In genomic region chr6:35338640-35339039, GRCm38 (mm10) we compare ENCODE assay signal across 24 mouse cellular contexts. TPM values are rescaled to one million over a fixed set of nuclear protein-coding genes. Genes with fewer than 3 reads are reported as not detected.
DNase-seq lines count a peak whose midpoint lies in the region; ATAC-seq and TF ChIP-seq lines count a peak whose summit lies in the region.
"Had no signal": no experiment of that assay in that cellular context is flagged by ENCODE, and none has a peak within 500 bp of the region (broad histone marks: within the 10 kb centered on the region; RNA-seq: fewer than 3 reads in every experiment).

No protein-coding gene starts in this region.

- H3K27ac ChIP-seq in heart, embryonic 12.5 days (ENCODE audit: poor library complexity, severe bottlenecking): no peak overlapping the region
- H3K27ac ChIP-seq in heart, embryonic 10.5 days: no peak overlapping the region
- H3K27ac ChIP-seq in midbrain, embryonic 13.5 days: peak overlapping the region; percentile 44; the same call in 1 of the 2 replicates
- no peak overlapping the region for H3K27ac ChIP-seq in midbrain, embryonic 15.5 days
- H3K27ac ChIP-seq in gastrocnemius, adult 2 months: no peak overlapping the region
- H3K27ac ChIP-seq in cerebellum, adult 2 months (ENCODE audit: insufficient read depth, low read length): no peak overlapping the region
- H3K27ac ChIP-seq: heart, adult 2 months; hindbrain, embryonic 15.5 days; left cerebral cortex, adult 2 months; limb, embryonic 12.5 days; liver, embryonic 12.5 days had no signal

- ATAC-seq in heart, embryonic 12.5 days (ENCODE audit: insufficient number of reproducible peaks, low FRiP score): 0 out of 2 replicates have a peak, but pooled peaks have one; percentile 4
- no peak for ATAC-seq in midbrain, embryonic 13.5 days
- ATAC-seq in midbrain, embryonic 15.5 days (replicated peaks): no peak
- 0 out of 2 replicates have a peak, but pooled peaks have one; percentile 32 for ATAC-seq in common myeloid progenitor, adult 5-6 weeks (replicated peaks; ENCODE audit: low read depth, poor library complexity, severe bottlenecking)
- ATAC-seq: intestine, embryonic 16.5 days; liver, embryonic 12.5 days had no signal

- no peak for TF ChIP-seq CTCF in gastrocnemius, adult 2 months (IDR thresholded peaks at IDR 0.05)
- no peak for TF ChIP-seq CTCF in cerebellum, adult 2 months (IDR thresholded peaks at IDR 0.05; ENCODE audit: borderline replicate concordance, insufficient read depth, low read depth, low read length)

- 28% methylated on average over 3 of the region's 3 CpGs for WGBS in heart, embryonic 12.5 days
- WGBS in heart, embryonic 10.5 days: 15% methylated on average over 3 of the region's 3 CpGs
- 9% methylated on average over 3 of the region's 3 CpGs for WGBS in midbrain, embryonic 13.5 days
- 14% methylated on average over 3 of the region's 3 CpGs for WGBS in midbrain, embryonic 15.5 days
- 30% methylated on average over 3 of the region's 3 CpGs for WGBS in cerebellum, adult 2 months

- H3K27me3 ChIP-seq in heart, embryonic 12.5 days (replicated peaks): no peaks in the 10 kb centered on the region
- H3K27me3 ChIP-seq in heart, embryonic 10.5 days (ENCODE audit: insufficient read depth, poor library complexity, severe bottlenecking): no peaks in the 10 kb centered on the region
- H3K27me3 ChIP-seq in midbrain, embryonic 13.5 days: no peaks in the 10 kb centered on the region
- no peaks in the 10 kb centered on the region for H3K27me3 ChIP-seq in midbrain, embryonic 15.5 days (replicated peaks)
- H3K27me3 ChIP-seq in cerebellum, adult 2 months (ENCODE audit: control insufficient read depth, insufficient read depth, low read length): no peaks in the 10 kb centered on the region
- H3K27me3 ChIP-seq: CH12.LX; hindbrain, embryonic 15.5 days; limb, embryonic 12.5 days; liver, embryonic 12.5 days had no signal

- no peak overlapping the region for H3K9ac ChIP-seq in heart, embryonic 12.5 days
- no peak overlapping the region for H3K9ac ChIP-seq in midbrain, embryonic 13.5 days (replicated peaks)
- no peak overlapping the region for H3K9ac ChIP-seq in midbrain, embryonic 15.5 days
- H3K9ac ChIP-seq: hindbrain, embryonic 15.5 days; limb, embryonic 12.5 days; liver, embryonic 12.5 days had no signal

- DNase-seq in heart, embryonic 10.5 days (ENCODE audit: low spot score): no peak
- DNase-seq in gastrocnemius, adult 2 months: no peak
- no peak for DNase-seq in cerebellum, adult 2 months
- DNase-seq: cerebellum, adult 9-10 months; gastrocnemius, postnatal 14 days; heart, adult 2 months; kidney, postnatal 4 days; layer of hippocampus, adult 9-11 months; lung, adult 2 months; thymus, postnatal 36 days had no signal

- no peak overlapping the region for H3K4me3 ChIP-seq in heart, embryonic 12.5 days
- no peak overlapping the region for H3K4me3 ChIP-seq in heart, embryonic 10.5 days
- no peak overlapping the region for H3K4me3 ChIP-seq in midbrain, embryonic 13.5 days (replicated peaks)
- no peak overlapping the region for H3K4me3 ChIP-seq in midbrain, embryonic 15.5 days
- no peak overlapping the region for H3K4me3 ChIP-seq in gastrocnemius, adult 2 months
- H3K4me3 ChIP-seq in cerebellum, adult 2 months (replicated peaks; ENCODE audit: insufficient read depth, low read depth, low read length): no peak overlapping the region
- H3K4me3 ChIP-seq: heart, adult 2 months; hindbrain, embryonic 15.5 days; left cerebral cortex, adult 2 months; limb, embryonic 12.5 days; liver, embryonic 12.5 days had no signal

- H3K4me1 ChIP-seq in heart, embryonic 12.5 days (replicated peaks): peaks cover 31% of the 10 kb centered on the region
- peaks cover 30% of the 10 kb centered on the region for H3K4me1 ChIP-seq in heart, embryonic 10.5 days
- peaks cover 8% of the 10 kb centered on the region for H3K4me1 ChIP-seq in midbrain, embryonic 13.5 days (replicated peaks)
- H3K4me1 ChIP-seq in midbrain, embryonic 15.5 days: peaks cover 5% of the 10 kb centered on the region; the same call in 1 of the 2 replicates
- H3K4me1 ChIP-seq in cerebellum, adult 2 months (ENCODE audit: control insufficient read depth, insufficient read depth, low read length): no peaks in the 10 kb centered on the region
- H3K4me1 ChIP-seq: limb, embryonic 12.5 days had no signal

- no peaks in the 10 kb centered on the region for H3K36me3 ChIP-seq in heart, embryonic 12.5 days
- H3K36me3 ChIP-seq in heart, embryonic 10.5 days: no peaks in the 10 kb centered on the region
- H3K36me3 ChIP-seq in midbrain, embryonic 13.5 days: no peaks in the 10 kb centered on the region
- no peaks in the 10 kb centered on the region for H3K36me3 ChIP-seq in midbrain, embryonic 15.5 days (replicated peaks)
- H3K36me3 ChIP-seq: hindbrain, embryonic 15.5 days; limb, embryonic 12.5 days; liver, embryonic 12.5 days had no signal

- TF ChIP-seq POLR2A in cerebellum, adult 2 months (IDR thresholded peaks at IDR 0.05; ENCODE audit: borderline replicate concordance, insufficient read depth, low read length): no peak

- intact Hi-C loops in gastrocnemius, adult 2 months (cut with DNase I): no loop called here

- H3K4me2 ChIP-seq in heart, embryonic 12.5 days: no peak overlapping the region
- no peak overlapping the region for H3K4me2 ChIP-seq in midbrain, embryonic 13.5 days (replicated peaks)
- no peak overlapping the region for H3K4me2 ChIP-seq in midbrain, embryonic 15.5 days
- H3K4me2 ChIP-seq: hindbrain, embryonic 15.5 days; limb, embryonic 12.5 days; liver, embryonic 12.5 days had no signal

- no peaks in the 10 kb centered on the region for H3K9me3 ChIP-seq in heart, embryonic 12.5 days (replicated peaks)
- H3K9me3 ChIP-seq in heart, embryonic 10.5 days: no peaks in the 10 kb centered on the region
- H3K9me3 ChIP-seq in midbrain, embryonic 13.5 days: no peaks in the 10 kb centered on the region
- H3K9me3 ChIP-seq in midbrain, embryonic 15.5 days: no peaks in the 10 kb centered on the region
- H3K9me3 ChIP-seq: hindbrain, embryonic 15.5 days; limb, embryonic 12.5 days; liver, embryonic 12.5 days had no signal

RNA-seq across cellular contexts. Expression of gene Fam180a, which starts 12.7 kb away (rescaled TPM):
- 0.10 and 0.50 TPM in 2 replicates for polyA plus RNA-seq in heart, embryonic 12.5 days (2016; fragmentation: Nextera tagmentation; extraction: Ambion mirVana)
- polyA plus RNA-seq in heart, embryonic 10.5 days (2016; fragmentation: Nextera tagmentation; extraction: Ambion mirVana): 0.08 and 0.20 TPM in 2 replicates
- 0.42 and 0.49 TPM in 2 replicates for polyA plus RNA-seq in midbrain, embryonic 13.5 days (2015; fragmentation: Nextera tagmentation; extraction: Ambion mirVana)
- 1.7 and 2.5 TPM in 2 replicates for polyA plus RNA-seq in midbrain, embryonic 15.5 days (2015; fragmentation: Nextera tagmentation; extraction: Ambion mirVana)
- total RNA-seq in common myeloid progenitor, adult 5-6 weeks (2017): not detected in 2 replicates
- 1 to 10 TPM in 1 of 2 experiments, under 1 TPM in 1; 0.36 to 2.0 TPM for total RNA-seq in gastrocnemius, adult 2 months (2021)
- 0.74 and 0.93 TPM in 2 replicates for polyA plus RNA-seq in cerebellum, adult 2 months (2012; rRNA removed)
- total RNA-seq: CH12.LX; megakaryocyte-erythroid progenitor cell, adult 5-6 weeks had no signal
- polyA plus RNA-seq: forebrain, embryonic 11.5 days; kidney, embryonic 14.5 days; limb, embryonic 12.5 days; liver, embryonic 12.5 days had no signal

RNA-seq across cellular contexts. Expression of gene Slc13a4, which starts 30.7 kb away (rescaled TPM):
- polyA plus RNA-seq in heart, embryonic 12.5 days (2016; fragmentation: Nextera tagmentation; extraction: Ambion mirVana): 2.1 and 2.4 TPM in 2 replicates
- 2.9 and 3.3 TPM in 2 replicates for polyA plus RNA-seq in heart, embryonic 10.5 days (2016; fragmentation: Nextera tagmentation; extraction: Ambion mirVana)
- polyA plus RNA-seq in midbrain, embryonic 13.5 days (2015; fragmentation: Nextera tagmentation; extraction: Ambion mirVana): 1.8 and 2.5 TPM in 2 replicates
- polyA plus RNA-seq in midbrain, embryonic 15.5 days (2015; fragmentation: Nextera tagmentation; extraction: Ambion mirVana): 11.2 and 11.6 TPM in 2 replicates
- not detected in 2 replicates for total RNA-seq in common myeloid progenitor, adult 5-6 weeks (2017)
- under 1 TPM in 1 of 2 experiments, not detected in 1; 0.06 TPM for total RNA-seq in gastrocnemius, adult 2 months (2021)
- polyA plus RNA-seq in cerebellum, adult 2 months (2012; rRNA removed): 4.9 and 9.8 TPM in 2 replicates
- total RNA-seq: CH12.LX; heart, adult 2 months; megakaryocyte-erythroid progenitor cell, adult 5-6 weeks had no signal
- polyA plus RNA-seq: small intestine, adult 2 months had no signal

Comparison
In these comparisons a context has a peak if more than half of its experiments do, and no peak if none do; other contexts are left out.
1. ATAC-seq: peak in heart, embryonic 12.5 days (single experiment) and common myeloid progenitor, adult 5-6 weeks (single experiment); none in midbrain, embryonic 13.5 days (single experiment) and midbrain, embryonic 15.5 days (single experiment).